Comparison of ENCODE assay signal across 26 mouse cellular contexts in genomic region chr11:109634928-109635327, GRCm38 (mm10).
"Had no signal": no experiment of that assay in that cellular context is flagged by ENCODE, and none has a peak within 500 bp of the region (broad histone marks: within the 10 kb centered on the region; RNA-seq: fewer than 3 reads in every experiment).

No protein-coding gene starts in this region.

- DNase-seq: gastrocnemius, postnatal 14 days; gastrocnemius, postnatal 36 days; heart, adult 11 months; heart, adult 2 months; heart, postnatal 14 days; heart, postnatal 36 days; kidney, adult 11 months; kidney, adult 9 months; kidney, postnatal 14 days; kidney, postnatal 36 days; layer of hippocampus, adult 9-11 months; layer of hippocampus, postnatal 36 days; liver; liver, embryonic 13.5 days; liver, postnatal 0 days had no signal

- H3K4me2 ChIP-seq: heart, embryonic 11.5 days; heart, embryonic 13.5 days; heart, embryonic 15.5 days; hindbrain, embryonic 13.5 days; hindbrain, embryonic 15.5 days; limb, embryonic 12.5 days; liver, embryonic 11.5 days; liver, embryonic 13.5 days; liver, embryonic 15.5 days had no signal

- H3K4me1 ChIP-seq: hindbrain, embryonic 13.5 days; hindbrain, embryonic 15.5 days; limb, embryonic 10.5 days; limb, embryonic 12.5 days; liver, embryonic 13.5 days; liver, embryonic 15.5 days had no signal

- H3K9ac ChIP-seq: heart, embryonic 13.5 days; heart, embryonic 15.5 days; hindbrain, embryonic 13.5 days; hindbrain, embryonic 15.5 days; limb, embryonic 12.5 days; liver, embryonic 13.5 days; liver, embryonic 15.5 days; liver, postnatal 0 days had no signal

- H3K9me3 ChIP-seq: heart, embryonic 13.5 days; heart, embryonic 15.5 days; hindbrain, embryonic 13.5 days; hindbrain, embryonic 15.5 days; limb, embryonic 10.5 days; limb, embryonic 12.5 days; liver, embryonic 13.5 days; liver, embryonic 15.5 days had no signal

- H3K4me3 ChIP-seq: heart, adult 2 months; heart, embryonic 13.5 days; heart, embryonic 15.5 days; hindbrain, embryonic 13.5 days; hindbrain, embryonic 15.5 days; limb, embryonic 10.5 days; limb, embryonic 12.5 days; liver, embryonic 13.5 days; liver, embryonic 15.5 days had no signal

- H3K36me3 ChIP-seq: heart, embryonic 13.5 days; heart, embryonic 15.5 days; hindbrain, embryonic 13.5 days; hindbrain, embryonic 15.5 days; limb, embryonic 10.5 days; limb, embryonic 12.5 days; liver, embryonic 13.5 days; liver, embryonic 15.5 days had no signal

- H3K27ac ChIP-seq: heart, adult 2 months; heart, embryonic 13.5 days; heart, embryonic 15.5 days; hindbrain, embryonic 13.5 days; hindbrain, embryonic 15.5 days; hindbrain, postnatal 0 days; limb, embryonic 10.5 days; limb, embryonic 12.5 days; liver, embryonic 13.5 days; liver, embryonic 15.5 days had no signal

- H3K27me3 ChIP-seq: heart, embryonic 13.5 days; heart, embryonic 15.5 days; hindbrain, embryonic 13.5 days; hindbrain, embryonic 15.5 days; limb, embryonic 12.5 days; liver, embryonic 13.5 days; liver, embryonic 15.5 days had no signal

- ATAC-seq: hindbrain, postnatal 0 days; intestine, embryonic 16.5 days; liver, postnatal 0 days had no signal
